Mouse (Mus musculus) C2C12 (cell line): Measurements from ENCODE around the gene Zc3h15.

Experiments used
- CTCF ChIP-seq: IDR thresholded peaks from one replicate; pipeline ENCODE4 v1.5.1; 2011; ENCODE audit not compliant: control insufficient read depth, insufficient read depth, insufficient read length
- MAX ChIP-seq: IDR thresholded peaks from one replicate; pipeline ENCODE4 v1.6.1; 2011; ENCODE audit warnings: mild to moderate bottlenecking, control low read depth
- MYOD1 ChIP-seq: IDR thresholded peaks from one replicate; pipeline ENCODE4 v1.6.1; 2011; ENCODE audit warnings: low read depth; ENCODE audit not compliant: control insufficient read depth, insufficient read length
- USF1 ChIP-seq: IDR thresholded peaks from one replicate; pipeline ENCODE4 v1.6.1; 2011; ENCODE audit warnings: low read depth, mild to moderate bottlenecking, control low read depth, moderate library complexity

- no peak for TF ChIP-seq CTCF
- no peak for TF ChIP-seq USF1
- TF ChIP-seq MAX: no peak
- TF ChIP-seq MYOD1: no peak
Observed at GRCm38 (mm10) chr2:83698484-83698883, 54.2 kb downstream of the Zc3h15 start.
